Mouse (Mus musculus) liver, adult 2 months (tissue): ENCODE measurements around the gene Kars. TPM values are rescaled to one million over a fixed set of nuclear protein-coding genes. Genes with fewer than 3 reads are reported as not detected.

Experiments used
- DNase-seq: peaks from one replicate; pipeline ENCODE4 v3.0.0-alpha.2; 2011; ENCODE audit warnings: low read depth, low spot score; ENCODE audit errors: extremely low read depth
- H3K27ac ChIP-seq: fragments of 200-500 bp; replicated peaks from 2 replicates; pipeline ENCODE4 v1.5.1; 2012; ENCODE audit warnings: low read depth, mild to moderate bottlenecking, control low read depth, inconsistent platforms, low read length; ENCODE audit not compliant: insufficient read depth
- H3K27me3 ChIP-seq: fragments of 200-500 bp; 2 replicates; pipeline ENCODE4 v1.6.1; 2012; ENCODE audit warnings: mild to moderate bottlenecking, moderate library complexity, low read length, inconsistent platforms; ENCODE audit not compliant: control insufficient read depth, insufficient read depth
- H3K36me3 ChIP-seq: fragments of 200-500 bp; 2 replicates; pipeline ENCODE4 v1.6.1; 2012; ENCODE audit warnings: low read length, inconsistent platforms; ENCODE audit not compliant: control insufficient read depth, insufficient read depth
- H3K4me1 ChIP-seq: fragments of 200-500 bp; 2 replicates; pipeline ENCODE4 v1.6.1; 2011; ENCODE audit warnings: low read length; ENCODE audit not compliant: control insufficient read depth, insufficient read depth
- H3K4me3 ChIP-seq: fragments of 200-500 bp; 2 replicates; pipeline ENCODE4 v1.5.1; 2011; ENCODE audit warnings: low read depth, mild to moderate bottlenecking, control low read depth, low read length, moderate library complexity; ENCODE audit not compliant: insufficient read depth
- H3K79me2 ChIP-seq: fragments of 200-500 bp; 2 replicates; pipeline ENCODE4 v1.6.1; 2012; ENCODE audit warnings: inconsistent platforms, mild to moderate bottlenecking, low read length, moderate library complexity; ENCODE audit not compliant: control insufficient read depth, insufficient read depth
- H3K9ac ChIP-seq: fragments of 200-500 bp; 2 replicates; pipeline ENCODE4 v1.6.1; 2012; ENCODE audit warnings: low read depth, mild to moderate bottlenecking, control low read depth, inconsistent platforms, low read length
- CTCF ChIP-seq: fragments of 200-500 bp; IDR thresholded peaks from 2 replicates; pipeline ENCODE4 v1.5.1; 2011; ENCODE audit warnings: low read depth, low read length, control low read depth
- POLR2A ChIP-seq: fragments of 200-500 bp; IDR thresholded peaks from 2 replicates; pipeline ENCODE4 v1.6.1; 2011; ENCODE audit warnings: low read length, control low read depth; ENCODE audit not compliant: insufficient read depth; ENCODE audit errors: extremely low read depth
- WGBS: fragments of 180-500 bp; shearing (Covaris S2); methylation state at CpG from one replicate; pipeline ENCODE4 v1.1.7; 2018; 5-methylcytosine and 5-hydroxymethylcytosine counted together
- polyA plus RNA-seq: library from polyadenylated mRNA; depleted of rRNA; stranded (reverse); fragments of >200 nt; gene quantifications from 2 replicates; pipeline ENCODE4 v1.2.3, GENCODE M21; 2012; rRNA removed
- total RNA-seq: library from RNA; depleted of rRNA; stranded (reverse); fragments of >200 nt; gene quantifications from 2 replicates; pipeline ENCODE4 v1.2.3, GENCODE M21; 2014; rRNA removed

Kars gene
- total and polyA plus RNA-seq, 2 experiments: 29.5 to 50.9 TPM

DNA sequence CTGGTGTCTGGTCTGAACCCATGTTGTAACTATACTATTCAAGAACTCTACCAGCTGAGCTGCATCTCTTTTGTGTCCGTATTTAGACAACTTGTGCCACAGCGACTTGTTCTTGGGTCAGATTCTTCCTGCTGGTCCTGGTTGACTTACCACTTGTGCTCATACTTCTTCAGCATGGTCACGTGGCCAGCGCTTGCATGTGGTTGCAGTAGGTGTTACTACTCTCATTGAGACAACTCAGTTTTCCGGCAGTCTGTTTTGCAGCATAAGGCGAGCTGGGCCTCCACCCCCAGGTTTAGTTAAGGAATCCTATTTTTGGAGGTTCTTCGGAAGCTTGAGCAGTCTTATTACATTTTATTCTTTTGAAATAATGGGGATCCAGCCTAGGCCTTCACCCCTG lies 59.8 kb downstream of the Kars start:
- Histone ChIP-seq H3K9ac (no peak overlapping the region), H3K4me1 (no peaks in the 10 kb centered on the region), H3K36me3 (peaks cover 48% of the 10 kb centered on the region), H3K27ac (no peak overlapping the region), H3K79me2 (0 out of 2 replicates have a peak, but pooled peaks cover 4% of the 10 kb centered on the region), H3K4me3 (no peak overlapping the region), H3K27me3 (no peaks in the 10 kb centered on the region)
- TF ChIP-seq CTCF (no peak), POLR2A (no peak)
- DNase-seq: no peak
- WGBS: 96% methylated on average over 7 of the region's 7 CpGs

DNA sequence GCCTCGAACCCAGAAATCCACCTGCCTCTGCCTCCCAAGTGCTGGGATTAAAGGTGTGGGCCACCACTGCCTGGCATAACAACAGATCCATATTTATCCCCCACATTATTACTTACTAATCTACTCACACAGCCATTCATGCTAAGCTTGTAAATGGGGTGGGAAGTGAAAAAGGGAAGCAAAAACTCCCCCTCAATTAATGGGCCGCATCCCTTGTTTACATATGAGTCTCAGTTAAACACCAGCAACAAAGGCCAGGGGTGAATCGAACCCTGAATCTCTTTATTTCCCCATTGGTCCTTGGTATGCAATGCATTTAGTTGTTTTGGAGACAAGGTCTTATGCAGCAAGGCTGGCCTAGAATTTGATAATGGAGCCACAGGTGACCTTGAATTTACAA lies 60.3 kb downstream of the Kars start:
- H3K9ac ChIP-seq: no peak overlapping the region
- peaks cover 49% of the 10 kb centered on the region for H3K36me3 ChIP-seq
- no peaks in the 10 kb centered on the region for H3K27me3 ChIP-seq
- TF ChIP-seq CTCF (no peak), POLR2A (no peak)
- WGBS: 81% methylated on average over 3 of the region's 3 CpGs
- no peak overlapping the region for H3K4me3 ChIP-seq
- no peaks in the 10 kb centered on the region for H3K4me1 ChIP-seq
- H3K27ac ChIP-seq: no peak overlapping the region
- DNase-seq: no peak
- 0 out of 2 replicates have a peak, but pooled peaks cover 4% of the 10 kb centered on the region for H3K79me2 ChIP-seq

DNA sequence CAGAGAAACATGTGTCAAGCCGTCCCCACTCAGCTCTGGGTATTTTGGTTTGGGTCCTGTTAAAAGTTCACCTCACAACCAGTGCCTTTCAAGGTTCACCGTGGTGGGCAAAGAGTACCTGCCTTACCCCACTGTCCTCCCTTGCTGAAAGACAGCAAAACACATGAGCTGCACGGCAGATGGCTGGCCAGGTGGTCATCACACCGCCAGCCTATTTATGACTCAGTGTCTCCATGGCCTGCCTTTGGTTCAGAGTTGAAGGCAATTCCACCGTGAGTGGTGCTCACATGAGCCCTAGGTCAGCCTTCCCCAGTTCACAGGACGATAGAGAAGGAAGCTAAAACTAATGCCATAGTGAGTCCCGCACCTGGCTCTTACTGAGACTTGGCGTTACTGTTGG lies 63.2 kb downstream of the Kars start:
- 94% methylated on average over 8 of the region's 8 CpGs for WGBS
- no peaks in the 10 kb centered on the region for H3K4me1 ChIP-seq
- no peak overlapping the region for H3K27ac ChIP-seq
- H3K36me3 ChIP-seq: peaks cover 44% of the 10 kb centered on the region
- DNase-seq: no peak
- TF ChIP-seq CTCF: no peak
- TF ChIP-seq POLR2A: no peak
- no peak overlapping the region for H3K4me3 ChIP-seq
- no peaks in the 10 kb centered on the region for H3K27me3 ChIP-seq
- 0 out of 2 replicates have a peak, but pooled peaks cover 4% of the 10 kb centered on the region for H3K79me2 ChIP-seq
- H3K9ac ChIP-seq: no peak overlapping the region

DNA sequence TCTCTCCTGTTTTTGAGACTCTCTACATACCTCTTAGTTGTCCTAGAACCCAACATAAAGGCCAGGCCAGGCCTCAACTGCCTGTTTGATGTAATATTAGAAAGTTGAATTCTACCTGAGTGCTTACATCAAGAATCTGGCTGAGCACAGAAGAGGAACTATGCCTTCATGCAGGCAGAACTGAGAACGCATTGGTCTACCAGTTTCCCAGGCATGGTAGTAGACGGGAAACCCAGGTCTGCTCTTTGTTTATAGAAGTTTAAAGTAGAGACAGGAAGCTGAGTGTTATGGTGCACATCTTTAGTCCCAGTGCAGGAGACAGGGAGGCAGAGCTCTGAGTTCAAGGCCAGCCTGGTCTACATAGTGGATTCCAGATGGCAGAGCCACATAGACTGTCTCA lies 64.0 kb downstream of the Kars start:
- Histone ChIP-seq H3K79me2 (peaks cover 7% of the 10 kb centered on the region), H3K27ac (no peak overlapping the region), H3K4me1 (peaks cover 1% of the 10 kb centered on the region), H3K4me3 (no peak overlapping the region), H3K9ac (no peak overlapping the region), H3K27me3 (no peaks in the 10 kb centered on the region), H3K36me3 (peaks cover 41% of the 10 kb centered on the region)
- TF ChIP-seq CTCF (no peak), POLR2A (no peak)
- no peak for DNase-seq
- 90% methylated on average over 2 of the region's 2 CpGs for WGBS

DNA sequence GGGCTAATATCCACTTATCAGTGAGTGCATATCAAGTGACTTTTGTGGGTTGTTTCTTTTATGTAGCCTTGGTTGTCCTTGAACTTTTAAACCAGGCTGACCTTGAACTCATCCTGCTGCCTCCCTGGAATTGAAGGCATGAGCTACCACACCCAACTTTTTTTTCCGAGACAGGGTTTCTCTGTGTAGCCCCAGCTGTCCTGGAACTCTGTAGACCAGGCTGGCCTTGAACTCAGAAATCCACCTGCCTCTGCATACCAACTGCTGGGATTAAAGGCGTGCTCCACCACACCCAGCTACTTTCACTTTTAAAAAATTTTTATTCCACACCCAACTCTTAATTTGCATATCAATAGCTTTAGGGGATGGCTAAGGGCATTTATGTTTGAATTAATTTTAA lies 67.6 kb downstream of the Kars start:
- Histone ChIP-seq H3K4me1 (peaks cover 10% of the 10 kb centered on the region), H3K36me3 (peaks cover 27% of the 10 kb centered on the region), H3K27ac (no peak overlapping the region), H3K27me3 (no peaks in the 10 kb centered on the region), H3K9ac (no peak overlapping the region), H3K79me2 (peaks cover 16% of the 10 kb centered on the region), H3K4me3 (no peak overlapping the region)
- WGBS: 76% methylated on average over 2 of the region's 2 CpGs
- no peak for DNase-seq
- no peak for TF ChIP-seq POLR2A
- no peak for TF ChIP-seq CTCF

Other genes starting within 250 kb of the Kars start
- gene Cfdp1, start 157.0 kb downstream of the Kars start, total RNA-seq: 27.6 and 40.7 TPM in 2 replicates
- 3.8 and 4.6 TPM in 2 replicates for gene Cfdp1, start 157.0 kb downstream of the Kars start, polyA plus RNA-seq
- 5.0 and 7.9 TPM in 2 replicates for gene Tmem170, start 134.6 kb downstream of the Kars start, total RNA-seq
- gene Tmem170, start 134.6 kb downstream of the Kars start, polyA plus RNA-seq: 3.3 and 3.8 TPM in 2 replicates
- gene Chst5, start 100.9 kb downstream of the Kars start, total RNA-seq: not detected in 2 replicates
- not detected in 2 replicates for gene Chst5, start 100.9 kb downstream of the Kars start, polyA plus RNA-seq
- 0.09 and 0.20 TPM in 2 replicates for gene Tmem231, start 77.4 kb downstream of the Kars start, total RNA-seq
- gene Tmem231, start 77.4 kb downstream of the Kars start, polyA plus RNA-seq: 0.17 and 0.24 TPM in 2 replicates
- gene Gabarapl2, start 70.6 kb downstream of the Kars start, total RNA-seq: 39.5 and 42.6 TPM in 2 replicates
- gene Gabarapl2, start 70.6 kb downstream of the Kars start, polyA plus RNA-seq: 24.1 and 26.8 TPM in 2 replicates
- 2.8 TPM in 2 replicates for gene Adat1, start 19.0 kb downstream of the Kars start, total RNA-seq
- gene Adat1, start 19.0 kb downstream of the Kars start, polyA plus RNA-seq: 2.1 and 2.7 TPM in 2 replicates
- 4.9 and 5.2 TPM in 2 replicates for gene Terf2ip, start 75 bp upstream of the Kars start, total RNA-seq
- 5.0 and 5.7 TPM in 2 replicates for gene Terf2ip, start 75 bp upstream of the Kars start, polyA plus RNA-seq
- gene Gm6793, start 3.7 kb upstream of the Kars start, total RNA-seq: not detected in 2 replicates
- gene Gm6793, start 3.7 kb upstream of the Kars start, polyA plus RNA-seq: not detected in 2 replicates